Mouse (Mus musculus) ovary, adult 18-20 months (tissue): ENCODE measurements around the gene Maml2.

Experiments
- DNase-seq: peaks from one replicate; pipeline ENCODE4 v3.0.0; 2022; ENCODE audit warnings: low spot score, mixed read lengths

Gene Maml2

DNA sequence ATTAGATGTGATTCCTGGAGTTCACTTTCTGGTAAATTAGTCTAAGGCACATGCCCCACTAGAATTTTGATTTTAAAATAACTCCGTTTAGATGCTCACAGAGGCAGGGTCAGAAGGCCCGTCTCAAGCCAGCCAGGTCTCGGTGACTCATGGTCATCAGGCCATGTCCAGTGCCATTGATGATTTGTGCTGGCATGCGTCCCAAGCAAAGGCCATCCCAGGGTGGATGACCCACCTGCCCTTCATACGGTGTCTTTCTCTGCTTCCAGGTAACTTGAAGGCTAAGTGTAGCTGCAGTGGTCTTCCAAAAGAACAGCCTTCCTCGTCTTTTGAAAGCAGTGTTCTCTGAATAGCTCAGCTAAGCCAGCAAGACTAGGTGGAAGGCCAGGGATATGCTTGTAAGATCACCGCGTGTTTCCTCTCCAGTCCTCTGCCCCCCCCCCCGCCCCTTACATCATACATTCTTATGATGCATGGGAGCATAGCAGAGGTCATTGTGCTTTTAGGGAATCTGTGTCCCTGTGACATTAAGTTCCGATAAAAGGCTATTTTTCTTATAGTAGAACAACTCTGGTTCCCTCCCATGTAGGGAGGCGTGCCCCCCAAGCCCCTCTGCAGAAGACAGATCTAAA lies 235.4 kb downstream of the Maml2 start:
- no peak for DNase-seq

DNA sequence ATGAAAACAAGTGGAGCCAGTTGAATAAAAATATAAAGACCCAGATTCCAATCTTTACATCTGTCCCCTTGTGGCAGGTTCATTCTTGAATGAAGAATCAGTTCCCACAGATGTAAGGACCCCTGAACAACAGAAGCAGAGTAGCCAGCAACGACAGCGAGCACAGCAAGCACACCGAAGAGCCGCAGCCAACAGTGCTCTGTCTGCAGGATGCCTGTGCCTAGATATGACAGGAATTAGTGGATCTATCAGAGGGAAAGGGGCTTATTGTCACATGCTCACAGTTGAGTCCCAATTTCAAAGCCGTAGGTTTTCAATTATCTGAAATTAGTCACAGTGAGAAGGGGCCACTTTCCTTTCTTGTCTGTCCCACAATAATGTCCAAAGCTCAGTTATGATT lies 238.0 kb downstream of the Maml2 start:
- no peak for DNase-seq

- DNase-seq = no peak
These were observed 238.9 kb downstream of the Maml2 start for GRCm38 (mm10) chr9:13536419-13537261.

DNA sequence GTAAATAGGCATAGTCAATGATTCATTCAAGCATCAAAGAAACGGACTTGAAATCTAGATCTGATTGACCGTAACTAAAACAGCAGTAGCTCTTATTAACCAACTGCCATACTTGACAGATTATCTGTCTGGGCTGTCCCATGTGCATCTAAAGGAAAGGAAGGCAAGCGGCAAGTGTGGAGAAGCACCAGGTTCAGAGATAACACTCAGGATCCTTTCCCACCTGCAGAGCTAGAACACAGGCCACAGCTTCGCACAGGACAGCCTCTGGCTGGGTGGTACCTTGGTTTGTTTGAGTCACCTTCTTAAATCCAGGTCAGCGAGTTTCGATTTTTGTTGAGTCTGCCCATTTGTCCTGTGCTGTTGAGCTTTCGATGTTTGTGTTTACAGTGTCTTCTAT lies 240.4 kb downstream of the Maml2 start:
- DNase-seq = no peak

DNA sequence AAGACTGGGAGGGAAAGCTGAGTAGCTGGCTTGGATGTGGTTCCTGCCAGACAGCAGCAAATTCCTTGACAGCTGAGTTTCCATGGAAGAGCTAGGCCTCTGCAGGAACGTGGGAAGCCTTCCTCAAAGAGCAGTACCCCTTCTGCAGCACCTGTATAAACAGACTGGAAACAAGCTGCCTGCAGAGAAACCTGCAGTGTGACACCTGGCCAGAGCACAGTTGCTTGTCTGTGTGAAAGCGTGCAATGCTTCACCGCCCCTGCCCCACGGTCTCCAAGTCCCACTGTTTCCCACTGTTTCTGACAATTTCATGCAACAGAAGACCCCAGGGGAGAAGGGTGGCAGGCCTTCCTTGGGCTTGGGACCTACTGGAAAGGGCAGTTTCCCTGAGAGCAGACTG lies 241.8 kb downstream of the Maml2 start:
- DNase-seq = no peak

GRCm38 (mm10) chr9:13540227-13540626 lies 242.5 kb downstream of the Maml2 start:
- DNase-seq = no peak

DNA sequence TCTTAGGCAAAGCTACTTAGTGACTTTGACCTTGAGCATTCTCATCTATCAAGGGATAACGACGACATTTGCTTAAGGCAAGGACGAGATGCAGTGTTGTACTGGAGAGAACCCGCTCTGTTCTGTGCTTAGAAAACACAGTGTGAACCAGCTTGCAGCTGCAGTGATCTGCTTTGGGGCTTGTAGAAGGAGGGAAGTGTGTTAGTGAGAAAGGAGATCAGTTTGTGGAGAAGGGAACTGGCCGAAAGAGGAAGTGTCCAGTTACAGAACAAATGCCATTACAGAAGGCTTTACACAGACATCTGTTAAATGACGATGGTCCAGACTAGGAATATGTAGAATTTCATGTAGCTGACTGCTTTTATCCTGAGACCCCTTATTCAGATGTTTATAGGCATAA lies 243.0 kb downstream of the Maml2 start:
- DNase-seq = no peak

DNA sequence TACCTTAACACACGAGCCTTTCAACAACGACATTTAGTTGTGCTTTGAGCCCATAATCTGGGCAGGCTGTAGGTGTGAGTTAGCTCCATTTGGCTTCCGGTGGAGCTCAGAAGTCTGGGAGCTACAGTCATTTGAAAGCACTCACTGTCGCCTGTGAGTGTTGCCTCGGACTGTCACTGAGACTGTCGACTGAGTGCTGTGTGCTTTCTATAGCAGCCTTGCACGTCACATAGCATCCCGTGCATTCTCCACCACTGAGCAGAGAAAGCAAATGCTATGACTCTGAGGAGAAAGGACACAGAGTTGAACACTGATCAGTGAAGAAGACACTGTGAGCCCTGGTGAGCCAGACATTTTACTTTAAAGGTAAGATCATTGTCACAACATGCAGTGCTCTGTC lies 245.4 kb downstream of the Maml2 start:
- no peak for DNase-seq

- DNase-seq = no peak
These were observed 246.4 kb downstream of the Maml2 start for GRCm38 (mm10) chr9:13544133-13544532.

DNA sequence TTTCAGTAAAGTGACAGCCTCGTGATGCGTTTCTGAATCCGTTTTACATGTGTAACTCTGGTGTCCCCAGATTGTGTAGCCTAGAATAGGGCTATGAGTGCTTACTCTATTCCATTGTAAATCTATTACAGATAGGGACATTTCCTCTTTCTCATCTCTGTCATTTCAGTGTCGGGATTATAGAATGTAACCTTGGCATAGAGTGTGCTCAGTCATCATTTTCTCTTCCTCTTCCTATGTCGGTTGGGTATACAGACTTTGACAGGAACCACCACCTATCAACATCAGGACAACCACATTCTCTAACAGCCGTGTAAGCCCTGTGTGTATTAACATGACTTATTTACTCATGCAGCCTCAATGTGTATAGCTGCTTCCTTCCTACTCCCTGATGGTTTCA lies 248.0 kb downstream of the Maml2 start:
- no peak for DNase-seq

GRCm38 (mm10) chr9:13549911-13550310 lies 252.2 kb downstream of the Maml2 start:
- DNase-seq = no peak

DNA sequence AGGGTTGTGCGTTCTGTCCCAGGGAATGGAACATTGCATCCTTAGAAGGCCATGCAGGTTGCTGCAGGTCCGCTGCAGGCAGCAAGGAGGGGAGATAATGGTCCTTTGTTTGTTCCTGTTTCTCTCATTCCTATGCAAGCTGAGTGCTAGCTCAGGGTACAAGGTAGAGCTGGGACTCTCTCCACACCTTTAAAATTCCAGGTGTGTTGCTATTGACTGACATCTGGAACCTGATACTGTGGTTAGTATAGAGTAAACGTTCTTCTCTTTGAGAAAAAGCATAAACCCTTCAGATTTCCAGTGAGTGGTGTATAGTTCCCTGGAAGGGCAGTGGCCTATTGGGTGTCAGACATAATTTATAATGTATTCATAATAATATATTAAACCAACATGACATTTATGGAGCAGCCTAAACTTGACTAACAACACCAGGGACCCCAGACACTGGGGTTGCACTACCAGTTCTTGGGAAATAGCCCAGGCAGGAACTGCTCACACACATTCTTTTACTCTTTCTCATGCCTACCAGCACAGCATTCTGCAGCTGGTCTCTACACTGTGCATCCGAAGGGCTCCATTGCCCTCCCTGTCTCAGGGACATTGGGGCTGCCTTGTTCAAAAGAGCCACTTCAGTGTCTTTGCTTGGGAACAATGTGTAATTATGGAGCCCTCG lies 254.8 kb downstream of the Maml2 start:
- no peak for DNase-seq

GRCm38 (mm10) chr9:13554773-13555172 lies 257.0 kb downstream of the Maml2 start:
- DNase-seq = no peak

DNA sequence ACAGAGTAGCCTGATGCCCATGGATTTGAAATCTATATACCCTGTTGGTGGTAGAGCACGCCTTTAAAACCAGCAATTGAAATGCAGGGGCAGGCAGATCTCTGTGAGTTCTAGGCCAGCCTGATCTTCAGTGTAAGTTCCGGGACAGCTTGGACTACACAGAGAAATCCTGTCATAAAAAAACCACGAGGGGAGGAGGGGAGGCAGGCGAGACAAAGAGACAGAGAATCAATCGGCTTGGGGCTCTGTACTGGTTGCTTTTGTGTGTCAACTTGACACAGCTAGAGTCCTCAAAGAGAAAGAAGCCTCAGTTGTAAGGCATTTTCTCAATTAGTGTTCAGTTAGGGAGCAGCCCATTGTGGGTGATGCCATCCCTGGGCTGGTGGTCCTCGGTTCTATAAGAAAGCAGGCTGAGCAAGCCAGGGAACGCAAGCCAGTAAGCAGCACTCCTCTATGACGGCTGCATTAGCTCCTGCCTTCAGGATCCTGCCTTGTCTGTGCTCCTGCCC lies 258.3 kb downstream of the Maml2 start:
- DNase-seq = no peak

DNA sequence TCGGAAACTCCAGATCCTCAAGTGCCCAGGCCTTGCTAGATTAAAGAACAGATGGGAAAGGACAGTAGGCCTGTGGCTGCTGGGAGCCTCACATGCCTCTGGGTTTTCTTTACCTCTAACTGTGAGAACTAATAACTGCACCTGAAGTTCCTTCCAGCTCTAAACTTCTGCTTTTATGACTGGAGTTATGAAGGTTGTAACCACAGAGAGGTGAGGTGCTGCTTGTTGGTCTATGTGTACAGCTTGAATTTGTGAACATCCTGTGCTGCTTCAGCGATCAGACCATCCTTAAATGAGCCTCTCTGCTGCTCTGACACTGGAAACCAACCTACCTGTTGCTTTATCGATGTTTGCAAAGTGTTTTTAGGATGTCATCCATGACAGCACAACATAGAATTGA lies 258.9 kb downstream of the Maml2 start:
- DNase-seq = no peak

- DNase-seq = no peak
These were observed 261.1 kb downstream of the Maml2 start for GRCm38 (mm10) chr9:13558811-13559372.

GRCm38 (mm10) chr9:13560651-13561050 lies 262.9 kb downstream of the Maml2 start:
- no peak for DNase-seq

GRCm38 (mm10) chr9:13561335-13561734 lies 263.6 kb downstream of the Maml2 start:
- no peak for DNase-seq

DNA sequence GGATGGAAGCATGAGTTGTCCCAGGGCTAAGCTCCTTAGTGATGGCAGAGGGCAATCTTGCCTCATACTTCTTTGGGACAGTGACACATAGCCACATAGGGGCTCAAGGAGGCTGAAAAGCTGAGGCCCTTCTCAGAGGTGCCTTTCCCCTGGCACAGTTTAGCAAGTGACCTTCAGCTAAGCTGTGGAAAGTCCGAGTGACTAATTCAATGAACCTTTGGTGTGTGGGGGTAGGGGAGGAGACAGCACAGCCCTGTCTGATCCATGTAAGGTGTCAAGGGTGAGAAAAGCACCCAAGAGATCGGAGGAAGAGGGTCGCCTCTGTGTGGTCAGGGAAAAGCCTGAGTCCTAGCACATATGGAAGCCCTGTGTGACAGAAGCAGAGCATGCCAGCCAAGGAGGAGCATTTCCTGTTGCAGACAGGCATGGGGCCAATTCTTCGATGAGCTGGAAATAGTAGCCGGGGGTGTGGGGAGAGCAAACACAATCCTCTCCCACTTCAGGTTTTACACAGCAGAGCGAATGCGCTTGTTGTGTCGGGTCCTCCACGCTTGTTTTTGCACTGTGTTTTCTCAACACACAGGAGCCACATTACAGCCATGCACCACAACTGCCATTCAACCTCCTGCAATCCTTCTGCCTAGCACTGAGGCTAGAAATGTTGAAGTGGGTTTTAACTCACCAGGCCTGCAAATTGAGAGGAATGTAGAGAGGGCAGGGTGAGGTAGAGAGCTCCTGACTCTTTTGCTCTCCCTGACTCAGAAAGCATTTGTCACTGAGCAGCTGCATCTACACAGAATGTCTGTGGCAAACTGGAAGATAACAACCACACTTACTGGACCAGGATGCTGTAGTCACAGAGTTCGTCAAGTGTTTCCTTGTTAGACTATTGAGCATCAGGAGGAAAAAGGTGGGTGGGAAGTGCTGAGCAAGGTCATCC lies 266.0 kb downstream of the Maml2 start:
- peak; percentile 41 for DNase-seq

GRCm38 (mm10) chr9:13565343-13566019 lies 267.7 kb downstream of the Maml2 start:
- DNase-seq = no peak
